Mouse (Mus musculus) large intestine, adult 2 months (tissue): ENCODE results near the gene Leo1. TPM values are rescaled to one million over a fixed set of nuclear protein-coding genes. Genes with fewer than 3 reads are reported as not detected.

Experiments used
- polyA plus RNA-seq: library from polyadenylated mRNA; depleted of rRNA; stranded (reverse); fragments of >200 nt; gene quantifications from 2 replicates; pipeline ENCODE4 v1.2.3, GENCODE M21; 2012; rRNA removed

Leo1 gene
- polyA plus RNA-seq, 1 experiment: 3.9 TPM

Other genes starting within 250 kb of the Leo1 start
- gene Myo5c, start 209.5 kb upstream of the Leo1 start, polyA plus RNA-seq: 16.3 and 21.9 TPM in 2 replicates
- 10.3 and 10.5 TPM in 2 replicates for gene Gnb5, start 135.2 kb upstream of the Leo1 start, polyA plus RNA-seq
- gene Bcl2l10, start 93.8 kb upstream of the Leo1 start, polyA plus RNA-seq: not detected in 2 replicates
- gene Mapk6, start 31.5 kb upstream of the Leo1 start, polyA plus RNA-seq: 19.4 and 43.7 TPM in 2 replicates
- 16.2 and 31.9 TPM in 2 replicates for gene Tmod3, start 118.1 kb downstream of the Leo1 start, polyA plus RNA-seq
- 0.43 and 0.91 TPM in 2 replicates for gene Tmod2, start 169.8 kb downstream of the Leo1 start, polyA plus RNA-seq
- gene Lysmd2, start 184.2 kb downstream of the Leo1 start, polyA plus RNA-seq: 9.4 and 10.3 TPM in 2 replicates
- 1.5 and 3.9 TPM in 2 replicates for gene Scg3, start 242.5 kb downstream of the Leo1 start, polyA plus RNA-seq